Mouse (Mus musculus): ENCODE data around the gene Ntn3. TPM values are rescaled to one million over a fixed set of nuclear protein-coding genes. Genes with fewer than 3 reads are reported as not detected.
A peak's percentile ranks its signal among the peaks of the same experiment; 100 is the strongest.

Gene Ntn3
- total and polyA plus RNA-seq, 3 experiments, result 1.6 to 3.8 (median 2.1) TPM

GRCm38 (mm10) chr17:24168590-24169277, 40.6 kb downstream of the Ntn3 start:
- TF ChIP-seq POLR2AphosphoS5 (IDR thresholded peaks at IDR 0.05; ENCODE audit: insufficient replicate concordance, low read depth, low read length), result no peak
- no peak for TF ChIP-seq GATA1 (IDR thresholded peaks at IDR 0.05; ENCODE audit: borderline replicate concordance, low read length)
- TF ChIP-seq GATA2 (IDR thresholded peaks at IDR 0.05; ENCODE audit: borderline replicate concordance, low read depth, low read length), result no peak
- TF ChIP-seq TAL1 (conservative IDR thresholded peaks at IDR 0.05; ENCODE audit: low read depth, low read length), result no peak
- TF ChIP-seq CTCF (IDR thresholded peaks at IDR 0.05; ENCODE audit: low read depth, low read length), result no peak
- peaks cover 68% of the 10 kb centered on the region for H3K4me1 ChIP-seq (ENCODE audit: insufficient read depth, low read depth, low read length)
- H3K9me3 ChIP-seq (replicated peaks), result no peaks in the 10 kb centered on the region
- H3K4me3 ChIP-seq (ENCODE audit: low read depth, low read length), result peak overlapping the region; percentile 82
- H3K36me3 ChIP-seq (replicated peaks), result peaks cover 37% of the 10 kb centered on the region
- DNase-seq (ENCODE audit: low spot score), result peak; percentile 45
- no peak for ATAC-seq (ENCODE audit: extremely low read depth, insufficient number of reproducible peaks, low FRiP score, poor library complexity, severe bottlenecking)
- no peaks in the 10 kb centered on the region for H3K27me3 ChIP-seq (ENCODE audit: insufficient read depth, low read length)

GRCm38 (mm10) chr17:24167891-24168505, 41.3 kb downstream of the Ntn3 start:
- Histone ChIP-seq H3K27me3 (ENCODE audit: insufficient read depth, low read length) (no peaks in the 10 kb centered on the region), H3K4me3 (ENCODE audit: low read depth, low read length) (peak overlapping the region; percentile 82), H3K36me3 (replicated peaks) (peaks cover 37% of the 10 kb centered on the region), H3K9me3 (replicated peaks) (no peaks in the 10 kb centered on the region), H3K4me1 (ENCODE audit: insufficient read depth, low read depth, low read length) (peaks cover 68% of the 10 kb centered on the region)
- TF ChIP-seq GATA2 (IDR thresholded peaks at IDR 0.05; ENCODE audit: borderline replicate concordance, low read depth, low read length) (no peak), GATA1 (IDR thresholded peaks at IDR 0.05; ENCODE audit: borderline replicate concordance, low read length) (no peak), TAL1 (conservative IDR thresholded peaks at IDR 0.05; ENCODE audit: low read depth, low read length) (no peak), CTCF (IDR thresholded peaks at IDR 0.05; ENCODE audit: low read depth, low read length) (no peak), POLR2AphosphoS5 (IDR thresholded peaks at IDR 0.05; ENCODE audit: insufficient replicate concordance, low read depth, low read length) (no peak)
- DNase-seq (ENCODE audit: low spot score) (no peak), ATAC-seq (ENCODE audit: extremely low read depth, insufficient number of reproducible peaks, low FRiP score, poor library complexity, severe bottlenecking) (no peak)

DNA sequence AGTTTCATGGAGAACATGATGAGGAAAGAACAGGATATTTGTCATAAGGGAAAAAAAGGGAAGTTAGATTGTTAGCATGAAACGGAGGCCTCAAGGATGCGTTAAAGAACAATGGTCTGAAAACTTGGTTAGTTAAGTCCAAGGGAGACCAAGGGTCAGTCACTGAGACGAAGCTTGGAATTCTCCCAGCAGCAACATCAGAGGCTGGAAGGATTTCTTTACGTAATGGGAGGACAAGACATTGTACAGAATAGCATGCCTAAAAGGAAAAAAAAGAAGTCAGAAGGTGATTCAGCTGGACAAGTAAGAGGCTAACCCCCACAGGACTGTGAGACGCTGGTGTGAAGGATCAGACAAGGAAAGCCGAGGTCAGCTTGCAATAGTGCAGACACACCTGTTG, 42.2 kb downstream of the Ntn3 start:
- peaks cover 73% of the 10 kb centered on the region for H3K4me1 ChIP-seq (ENCODE audit: insufficient read depth, low read depth, low read length)
- DNase-seq (ENCODE audit: low spot score), result no peak
- no peak overlapping the region; the same call in 1 of the 2 replicates for H3K4me3 ChIP-seq (ENCODE audit: low read depth, low read length)
- TF ChIP-seq GATA1 (IDR thresholded peaks at IDR 0.05; ENCODE audit: borderline replicate concordance, low read length) (no peak), GATA2 (IDR thresholded peaks at IDR 0.05; ENCODE audit: borderline replicate concordance, low read depth, low read length) (no peak), TAL1 (conservative IDR thresholded peaks at IDR 0.05; ENCODE audit: low read depth, low read length) (no peak), POLR2AphosphoS5 (IDR thresholded peaks at IDR 0.05; ENCODE audit: insufficient replicate concordance, low read depth, low read length) (no peak), CTCF (IDR thresholded peaks at IDR 0.05; ENCODE audit: low read depth, low read length) (no peak)
- no peaks in the 10 kb centered on the region for H3K27me3 ChIP-seq (ENCODE audit: insufficient read depth, low read length)
- ATAC-seq (ENCODE audit: extremely low read depth, insufficient number of reproducible peaks, low FRiP score, poor library complexity, severe bottlenecking), result no peak
- peaks cover 39% of the 10 kb centered on the region for H3K36me3 ChIP-seq (replicated peaks)
- no peaks in the 10 kb centered on the region for H3K9me3 ChIP-seq (replicated peaks)

GRCm38 (mm10) chr17:24164566-24165259, 44.6 kb downstream of the Ntn3 start:
- peaks cover 60% of the 10 kb centered on the region for H3K36me3 ChIP-seq (replicated peaks)
- no peaks in the 10 kb centered on the region for H3K27me3 ChIP-seq (ENCODE audit: insufficient read depth, low read length)
- TF ChIP-seq GATA2 (IDR thresholded peaks at IDR 0.05; ENCODE audit: borderline replicate concordance, low read depth, low read length) (no peak), POLR2AphosphoS5 (IDR thresholded peaks at IDR 0.05; ENCODE audit: insufficient replicate concordance, low read depth, low read length) (no peak), GATA1 (IDR thresholded peaks at IDR 0.05; ENCODE audit: borderline replicate concordance, low read length) (no peak), TAL1 (conservative IDR thresholded peaks at IDR 0.05; ENCODE audit: low read depth, low read length) (no peak), CTCF (IDR thresholded peaks at IDR 0.05; ENCODE audit: low read depth, low read length) (no peak)
- H3K4me3 ChIP-seq (ENCODE audit: low read depth, low read length), result peak overlapping the region; percentile 12; the same call in 1 of the 2 replicates
- H3K4me1 ChIP-seq (ENCODE audit: insufficient read depth, low read depth, low read length), result peaks cover 73% of the 10 kb centered on the region
- ATAC-seq (ENCODE audit: extremely low read depth, insufficient number of reproducible peaks, low FRiP score, poor library complexity, severe bottlenecking), result no peak
- no peaks in the 10 kb centered on the region for H3K9me3 ChIP-seq (replicated peaks)
- DNase-seq (ENCODE audit: low spot score), result no peak

DNA sequence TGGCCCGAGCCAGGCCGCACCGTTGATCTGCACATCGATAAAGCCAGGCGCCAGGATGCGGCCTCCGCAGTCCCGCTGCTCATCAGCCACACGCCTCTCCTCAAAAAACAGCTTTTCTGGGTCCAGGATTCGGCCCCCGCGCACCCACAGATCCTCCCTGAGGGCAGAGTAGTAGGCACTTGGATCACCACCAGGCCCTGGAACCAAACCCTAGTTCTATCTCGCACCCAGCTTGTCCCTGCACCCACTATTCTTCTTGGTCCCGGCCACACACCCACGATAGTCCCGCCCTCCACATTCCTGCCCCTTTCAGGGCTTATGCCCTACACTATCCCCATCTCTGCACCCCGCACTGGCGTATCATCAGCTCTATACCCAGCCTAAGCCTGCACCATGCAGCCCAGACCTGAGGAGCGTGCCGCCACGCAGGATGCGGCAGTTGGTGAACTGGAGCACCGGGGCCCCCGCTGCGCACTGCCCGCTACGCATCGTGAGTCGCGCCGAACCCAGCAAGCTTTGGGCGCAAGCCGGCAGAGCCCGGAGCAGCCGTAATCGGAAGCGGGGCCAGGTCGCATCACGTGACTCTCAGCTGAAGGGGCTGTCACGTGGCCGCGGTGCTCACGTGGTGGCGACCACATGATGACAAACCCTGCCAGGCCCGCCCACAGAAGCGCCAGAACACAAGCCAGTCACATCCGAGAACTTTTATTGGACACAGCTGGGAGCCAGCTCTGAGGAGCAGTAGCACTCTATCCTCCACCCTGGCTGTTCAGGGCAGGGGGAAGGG, 46.0 kb downstream of the Ntn3 start, which contains the start of gene Amdhd2:
TSS of gene Amdhd2 (minus strand) at position 591 of the 787 bp plus-strand sequence.
- Histone ChIP-seq H3K27me3 (ENCODE audit: insufficient read depth, low read length) (no peaks in the 10 kb centered on the region), H3K4me3 (ENCODE audit: low read depth, low read length) (peak within 1 kb of the TSS; percentile 83), H3K9me3 (replicated peaks) (no peaks in the 10 kb centered on the region), H3K36me3 (replicated peaks) (peaks cover 71% of the 10 kb centered on the region), H3K4me1 (ENCODE audit: insufficient read depth, low read depth, low read length) (peaks cover 75% of the 10 kb centered on the region)
- ATAC-seq (ENCODE audit: extremely low read depth, insufficient number of reproducible peaks, low FRiP score, poor library complexity, severe bottlenecking) (peak; percentile 67), DNase-seq (ENCODE audit: low spot score) (peak; percentile 63)
- TF ChIP-seq POLR2AphosphoS5 (IDR thresholded peaks at IDR 0.05; ENCODE audit: insufficient replicate concordance, low read depth, low read length), result peak; percentile 76; the same call in 1 of the 2 replicates
- TF ChIP-seq TAL1 (conservative IDR thresholded peaks at IDR 0.05; ENCODE audit: low read depth, low read length), result no peak
